Mouse (Mus musculus): ENCODE data around the gene Gcgr.

Gene Gcgr

DNA sequence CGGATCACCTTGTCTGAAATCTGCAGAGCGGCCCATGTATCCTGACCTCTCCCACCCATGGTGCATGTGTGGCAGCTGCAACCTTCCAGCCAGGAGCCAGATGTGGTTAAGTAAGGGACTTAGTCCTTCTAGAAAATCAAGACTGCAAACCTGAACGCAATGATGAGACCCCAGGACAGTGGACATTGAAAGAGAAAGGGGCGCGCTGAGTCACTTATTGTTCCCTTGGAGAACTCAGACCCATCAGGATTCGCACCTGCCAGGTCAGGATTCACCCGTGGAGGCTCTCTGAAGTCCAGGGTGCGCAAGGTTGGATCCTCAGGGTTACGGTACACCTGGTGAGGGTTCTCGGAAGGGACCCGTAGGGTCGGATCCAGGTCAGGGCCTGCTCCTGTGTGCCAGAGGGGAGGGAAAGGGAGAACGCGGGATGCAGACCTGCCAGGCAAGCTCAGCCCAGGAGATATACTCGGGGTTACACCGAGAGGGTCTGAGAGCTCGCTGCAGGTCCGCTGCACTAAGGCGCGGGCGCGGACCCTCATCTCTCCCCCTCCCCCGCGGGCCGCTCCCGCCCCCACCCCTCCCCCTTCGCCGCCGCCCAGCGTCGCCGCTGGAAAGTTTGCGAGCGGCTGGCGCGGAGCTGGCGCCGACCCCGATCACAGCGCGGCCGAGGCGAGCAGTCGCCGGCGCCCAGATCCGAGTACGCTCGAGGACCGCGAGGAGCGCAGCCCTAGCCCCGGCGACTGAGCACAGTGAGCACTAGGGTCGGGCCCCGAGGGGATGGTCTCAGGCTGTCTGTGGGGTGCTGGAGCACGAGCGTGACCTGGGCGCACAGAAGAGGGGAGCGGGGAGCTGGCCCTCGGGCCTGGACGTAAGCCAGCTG is at the start of gene Gcgr:
Gcgr (plus strand) TSS at position 615 of the 880 bp plus-strand sequence.
- no peak for DNase-seq (ENCODE audit: low spot score)

DNA sequence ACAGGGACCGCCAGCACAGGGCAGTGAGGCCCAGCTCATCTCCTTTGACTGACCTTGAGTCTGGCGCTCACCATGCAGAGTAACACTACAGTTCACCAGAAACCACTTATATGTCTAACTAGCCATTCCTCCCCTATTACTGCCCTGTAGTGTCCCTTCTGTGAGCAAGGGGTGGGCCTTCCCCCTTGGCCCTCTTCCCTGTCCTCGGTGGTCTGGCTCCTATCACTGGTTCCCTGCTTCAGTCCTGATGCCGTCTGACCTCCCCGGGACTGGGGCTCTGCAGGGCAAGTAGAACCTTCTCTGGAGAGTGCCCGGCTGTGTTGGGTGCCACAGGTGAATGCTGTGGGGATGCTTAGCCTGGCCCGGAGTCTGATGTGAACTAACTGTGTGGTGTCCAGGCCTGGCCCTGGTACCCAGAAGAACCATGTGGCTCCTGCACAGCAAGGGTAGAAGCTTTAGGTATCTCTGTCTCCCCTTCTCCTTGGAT is 47.0 kb upstream of the Gcgr start:
- no peak for DNase-seq (ENCODE audit: low spot score)

DNA sequence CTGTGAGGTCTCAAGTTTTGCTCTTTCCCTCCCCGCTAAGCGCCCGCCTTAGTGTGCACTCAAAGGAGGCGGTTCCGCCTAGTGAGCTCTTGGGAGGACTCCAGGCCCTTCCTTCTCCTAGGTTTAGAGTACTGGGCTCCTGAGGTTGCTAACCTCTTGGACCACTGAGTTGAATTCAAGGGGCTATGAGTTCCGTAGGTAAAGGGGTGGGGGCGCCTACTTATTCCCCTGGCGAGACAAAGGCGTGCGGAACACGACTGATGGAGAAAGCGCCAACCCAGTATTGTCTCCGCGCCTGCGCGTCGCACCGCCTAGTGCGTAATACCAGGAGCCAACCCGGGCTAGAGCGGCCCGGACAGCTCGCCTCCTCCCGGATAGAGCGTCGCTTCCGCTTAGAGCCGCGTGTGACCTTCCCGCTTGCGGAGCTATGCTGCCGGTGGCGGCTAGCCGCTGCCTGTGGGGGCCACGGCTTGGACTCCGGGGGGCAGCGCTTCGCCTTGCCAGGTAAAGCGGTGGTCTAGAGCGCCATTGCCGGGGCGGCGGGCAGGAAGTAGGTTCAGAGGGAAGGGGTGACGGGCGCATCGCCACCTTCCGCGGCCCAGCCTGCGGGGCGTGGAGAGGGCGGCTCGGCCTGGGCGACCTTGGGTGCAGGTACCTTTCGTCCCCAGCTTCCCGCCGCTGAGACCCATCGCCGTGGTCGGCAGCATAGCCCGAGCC is 46.1 kb upstream of the Gcgr start, which contains the start of gene Mrpl12:
Mrpl12 (plus strand) TSS at position 349 of the 717 bp plus-strand sequence.
- peak; percentile 87 for DNase-seq (ENCODE audit: low spot score)

DNA sequence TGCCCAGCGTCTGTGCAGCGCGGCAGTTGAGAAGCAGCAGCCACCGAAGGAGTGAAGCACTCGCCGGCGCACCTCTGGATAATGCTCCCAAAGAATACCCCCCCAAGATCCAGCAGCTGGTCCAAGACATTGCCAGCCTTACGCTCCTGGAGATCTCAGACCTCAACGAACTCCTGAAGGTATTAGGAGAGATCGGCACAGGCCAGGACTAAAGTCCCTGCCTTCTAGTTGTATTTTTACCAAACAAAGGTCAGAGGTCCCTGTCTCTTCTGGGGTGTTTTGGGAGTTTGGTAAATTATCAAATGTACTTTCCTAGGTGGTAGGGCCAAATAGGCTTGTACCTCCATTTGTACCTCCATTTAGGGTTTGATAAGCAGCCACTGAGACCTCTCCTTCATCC is 45.2 kb upstream of the Gcgr start:
- no peak for DNase-seq (ENCODE audit: low spot score)

DNA sequence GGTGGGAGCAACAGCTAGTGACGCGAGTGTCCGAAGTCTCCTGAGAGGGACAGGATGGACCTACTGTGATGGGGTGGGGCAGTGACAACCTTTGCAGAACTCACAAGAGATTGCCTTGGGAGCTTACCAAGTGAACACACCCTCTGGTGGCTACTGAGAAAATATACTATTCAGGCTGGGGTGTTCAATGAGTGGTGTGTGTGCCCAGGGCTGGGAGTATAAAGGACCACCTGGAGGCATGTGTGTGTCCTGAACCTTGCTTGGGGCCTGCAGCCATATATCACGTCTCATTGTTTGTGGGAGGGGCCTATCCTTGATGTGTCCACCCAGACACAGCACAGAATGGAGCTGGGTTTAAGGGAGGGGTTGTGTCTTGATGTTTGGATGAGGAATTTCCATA is 42.0 kb upstream of the Gcgr start:
- no peak for DNase-seq (ENCODE audit: low spot score)

DNA sequence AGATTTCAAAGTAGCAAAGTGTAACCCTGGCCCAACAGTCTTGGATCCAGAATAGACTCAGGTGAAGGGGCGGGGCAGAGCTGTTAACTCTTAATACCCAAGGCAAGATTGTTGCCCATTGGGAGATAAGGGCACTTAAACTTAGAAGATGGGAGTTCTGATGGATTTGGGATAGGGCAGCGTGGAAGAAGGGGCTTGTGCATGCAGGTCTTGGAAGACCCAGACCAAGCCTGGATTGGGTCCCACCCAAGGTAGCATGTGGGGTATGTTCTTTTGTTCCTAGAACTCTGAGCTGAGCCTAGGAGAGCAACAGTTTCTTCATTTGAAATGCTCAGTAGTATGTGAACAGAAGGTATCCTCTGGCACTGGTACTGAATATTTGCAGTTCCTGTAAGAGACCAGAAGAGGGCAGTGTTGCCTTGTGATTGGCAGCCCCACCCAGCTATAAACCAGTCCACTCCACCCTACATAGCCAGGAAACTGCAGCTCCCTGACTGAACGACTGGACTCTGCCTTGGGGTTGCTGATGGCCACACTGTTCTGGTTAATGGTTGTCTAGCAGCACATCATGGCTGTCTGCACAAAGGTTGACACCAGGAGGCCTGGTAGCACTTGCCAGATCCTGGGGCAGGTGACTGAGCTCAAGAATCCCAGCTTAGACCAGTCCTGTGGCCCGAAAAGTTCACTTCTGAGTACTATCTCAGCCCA is 41.3 kb upstream of the Gcgr start:
- DNase-seq (ENCODE audit: low spot score): peak; percentile 75

DNA sequence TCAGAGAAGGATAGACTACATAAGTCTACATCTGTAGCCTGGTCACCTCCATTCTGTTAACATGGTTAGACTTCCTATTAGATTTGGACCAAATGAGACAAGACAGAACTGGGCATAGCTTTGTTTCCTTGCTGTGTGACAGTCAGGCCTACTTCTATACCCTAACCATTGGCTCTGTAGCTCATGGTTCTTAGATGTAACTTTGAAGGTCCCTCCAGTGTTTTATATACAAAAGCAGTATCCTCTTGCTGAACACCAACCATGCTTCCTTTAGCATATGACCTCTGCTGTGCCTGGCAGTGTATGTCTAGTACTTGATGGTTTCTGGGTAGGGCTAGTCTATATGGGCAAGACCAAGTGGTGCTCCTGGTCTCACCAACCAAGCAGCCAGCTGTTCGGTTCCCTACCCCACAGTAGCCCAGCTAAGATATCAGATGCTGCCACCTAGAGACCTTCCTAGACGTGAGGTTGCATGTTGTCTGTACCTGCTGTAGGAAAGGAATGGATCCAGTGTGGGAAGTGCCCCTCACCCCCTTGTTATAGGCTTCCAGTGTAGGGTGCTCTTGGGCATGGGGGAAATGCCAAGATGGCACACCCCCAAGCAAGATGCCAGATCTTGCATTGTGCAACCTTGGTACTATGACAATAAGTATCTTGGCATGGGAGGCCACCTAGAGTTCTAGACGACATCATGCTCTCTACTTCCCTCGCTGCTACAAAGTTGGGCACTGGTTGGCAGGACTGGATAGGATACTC is 40.0 kb upstream of the Gcgr start:
- DNase-seq (ENCODE audit: low spot score): no peak

DNA sequence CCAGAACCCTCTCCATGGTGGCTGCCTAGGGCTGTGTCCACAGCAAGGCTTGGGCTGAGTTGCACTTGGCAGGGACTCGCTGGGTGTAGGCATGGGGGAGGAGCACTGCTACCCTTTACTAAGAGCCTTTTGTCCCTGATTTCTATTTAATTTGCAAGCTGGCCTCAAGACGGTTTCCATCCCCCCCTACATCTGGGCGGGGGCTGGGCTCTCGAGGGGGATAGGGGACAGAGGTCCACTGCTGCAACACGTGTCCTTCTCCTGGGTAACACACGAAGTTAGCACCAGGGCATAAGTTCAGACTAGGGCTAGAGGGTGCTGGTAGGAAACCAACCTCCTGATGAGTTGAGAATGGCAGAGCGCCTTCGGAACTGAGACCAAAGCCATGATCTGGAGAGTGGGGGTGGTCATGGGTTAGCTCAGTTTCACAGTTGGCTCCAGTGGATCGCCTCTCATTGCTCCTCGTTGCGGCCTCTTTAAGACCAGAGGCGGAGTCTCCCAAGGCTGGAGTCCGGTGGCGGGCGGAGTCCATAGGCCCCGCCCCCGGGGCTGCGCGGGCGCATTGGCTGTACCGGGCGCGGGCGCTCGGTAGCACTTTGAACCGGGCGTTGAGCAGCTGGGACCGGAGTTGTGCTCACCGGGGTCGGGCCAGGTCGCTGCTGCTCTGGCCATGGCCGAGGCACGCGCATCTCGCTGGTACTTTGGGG is 39.0 kb upstream of the Gcgr start, which contains the start of gene Slc25a10:
Slc25a10 (plus strand) TSS at position 524 of the 707 bp plus-strand sequence.
- peak; percentile 43 for DNase-seq (ENCODE audit: low spot score)

DNA sequence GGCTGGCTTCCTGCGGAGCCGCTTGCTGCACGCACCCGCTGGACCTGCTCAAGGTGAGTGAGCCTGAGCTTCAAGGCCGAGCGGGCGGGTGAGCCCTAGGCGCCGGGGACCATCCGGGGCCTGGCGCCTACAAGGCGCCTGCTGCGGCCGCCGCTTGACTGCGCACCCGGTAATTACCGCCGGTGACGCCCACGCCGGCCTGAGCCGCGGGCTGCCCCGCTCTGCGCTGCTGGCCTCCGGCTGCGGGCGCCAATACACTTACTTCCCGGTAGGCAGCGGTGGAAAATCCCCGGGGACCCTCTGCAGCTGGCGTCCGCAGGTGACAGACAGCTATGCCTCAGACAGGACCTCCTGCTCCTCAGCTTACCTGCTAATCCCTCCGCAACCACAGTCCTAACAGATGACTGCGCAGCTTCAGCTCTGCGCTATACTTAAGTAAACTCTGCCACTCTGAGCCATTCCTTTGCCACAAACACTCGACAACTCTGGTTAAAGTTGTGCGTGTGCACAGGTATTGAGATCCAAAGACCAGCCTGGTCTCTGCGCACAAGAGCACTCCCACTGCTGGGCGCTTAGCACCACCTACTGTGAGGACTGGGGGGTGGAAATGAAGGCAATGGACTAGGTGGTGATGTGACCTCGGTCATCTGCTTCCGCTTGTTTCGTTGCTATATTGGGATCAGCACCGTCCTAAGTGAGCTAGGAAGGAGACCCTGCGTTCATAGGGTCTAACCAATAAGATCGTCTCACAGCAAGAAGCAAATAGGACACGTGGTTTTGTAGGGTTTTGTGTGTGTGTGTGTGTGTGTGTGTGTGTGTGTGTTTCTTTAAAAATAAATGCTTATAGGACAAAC is 38.2 kb upstream of the Gcgr start:
- peak; percentile 38 for DNase-seq (ENCODE audit: low spot score)

DNA sequence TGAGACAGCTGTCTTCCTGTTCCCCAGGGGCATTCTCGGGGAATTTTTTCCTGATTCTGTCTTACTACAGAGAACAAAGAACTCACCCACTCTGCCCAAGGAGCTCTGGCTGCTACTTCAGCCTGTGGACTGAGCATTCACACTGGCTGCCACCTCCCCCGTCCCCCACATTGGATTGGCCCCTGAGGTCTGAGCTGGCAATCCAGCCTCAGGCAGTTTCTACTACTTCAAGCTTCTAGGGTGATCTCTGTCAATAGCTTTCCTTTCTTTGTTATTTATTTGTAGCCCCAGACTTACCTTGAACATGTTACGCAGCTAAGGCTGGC is 37.7 kb upstream of the Gcgr start:
- no peak for DNase-seq (ENCODE audit: low spot score)

DNA sequence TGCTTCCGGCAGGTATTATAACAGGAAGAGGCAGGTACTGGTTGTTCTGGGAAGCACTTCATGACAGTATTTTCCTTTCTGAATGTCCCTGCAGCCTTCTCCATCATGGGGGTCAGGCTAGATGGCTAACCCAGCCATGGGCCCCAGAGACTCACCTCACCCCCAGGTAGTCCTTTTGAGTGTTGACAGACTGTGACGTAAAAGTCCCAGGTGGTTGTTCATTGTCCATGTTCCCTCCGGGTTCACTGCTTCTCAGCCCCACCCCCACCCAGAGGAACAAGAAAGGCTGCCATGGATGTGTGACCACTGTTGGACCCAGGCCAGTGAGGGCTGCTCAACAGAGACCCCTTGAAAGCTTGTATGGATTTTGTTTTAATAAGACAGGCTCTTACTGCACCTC is 37.1 kb upstream of the Gcgr start:
- DNase-seq (ENCODE audit: low spot score): no peak

DNA sequence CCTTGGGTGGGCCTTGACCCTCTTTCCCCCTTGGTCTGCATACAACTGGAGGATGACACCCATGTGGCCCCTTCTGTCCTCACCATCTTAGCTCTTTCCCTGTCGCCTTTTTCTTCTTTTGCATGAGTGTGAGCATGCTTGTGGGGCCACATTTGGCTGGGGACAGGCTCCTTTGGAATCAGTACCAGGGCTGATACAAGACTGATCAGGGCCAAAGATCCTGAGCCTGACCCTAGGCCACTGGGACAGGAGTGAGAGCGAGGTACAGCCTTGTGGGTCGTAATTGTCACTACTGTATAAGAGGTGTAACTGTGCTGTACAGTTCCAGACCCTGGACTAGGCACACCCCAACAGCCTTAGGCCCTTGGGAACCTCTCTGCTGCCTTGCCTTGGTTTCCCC is 36.6 kb upstream of the Gcgr start:
- DNase-seq (ENCODE audit: low spot score): no peak

DNA sequence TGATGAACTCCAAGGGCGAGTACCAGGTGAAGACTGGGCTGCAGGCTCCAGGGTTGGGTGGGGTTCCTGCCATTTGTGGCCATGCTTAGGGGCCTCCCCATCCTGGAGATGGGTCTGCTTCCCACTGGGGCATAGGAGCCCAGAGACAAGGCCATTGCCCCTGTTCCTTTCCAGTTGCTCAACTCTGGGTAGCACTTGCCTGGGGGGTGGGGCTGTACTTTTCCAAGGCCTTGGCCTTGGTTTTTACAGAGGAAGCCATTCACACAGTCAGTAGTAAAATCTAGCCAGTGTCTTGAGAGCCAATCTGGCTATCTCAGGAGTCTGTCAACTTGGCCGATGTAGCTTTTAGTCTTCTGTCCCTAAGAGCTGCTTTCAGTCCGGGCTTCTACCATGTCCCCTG is 33.1 kb upstream of the Gcgr start:
- no peak for DNase-seq (ENCODE audit: low spot score)

DNA sequence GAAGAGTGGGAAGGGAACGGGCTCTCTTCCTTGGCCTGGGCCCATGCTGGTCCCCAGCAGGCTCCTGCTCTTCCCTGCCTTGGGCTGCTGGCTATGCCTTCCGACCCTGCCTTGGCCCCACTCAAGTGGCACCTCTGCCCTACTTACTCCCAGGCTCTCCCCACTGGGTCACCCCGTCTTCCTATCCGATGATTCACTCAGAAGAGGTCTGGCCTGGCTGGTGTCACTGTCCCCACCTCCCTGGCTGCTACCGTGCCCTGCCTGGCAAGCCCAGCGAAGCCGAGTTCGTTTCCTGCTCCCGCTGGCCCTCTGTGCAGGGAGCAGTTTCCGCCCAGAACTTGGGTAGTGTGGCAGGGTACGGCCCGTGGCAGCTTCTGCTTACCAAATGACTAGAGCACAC is 32.3 kb upstream of the Gcgr start:
- DNase-seq (ENCODE audit: low spot score): no peak

DNA sequence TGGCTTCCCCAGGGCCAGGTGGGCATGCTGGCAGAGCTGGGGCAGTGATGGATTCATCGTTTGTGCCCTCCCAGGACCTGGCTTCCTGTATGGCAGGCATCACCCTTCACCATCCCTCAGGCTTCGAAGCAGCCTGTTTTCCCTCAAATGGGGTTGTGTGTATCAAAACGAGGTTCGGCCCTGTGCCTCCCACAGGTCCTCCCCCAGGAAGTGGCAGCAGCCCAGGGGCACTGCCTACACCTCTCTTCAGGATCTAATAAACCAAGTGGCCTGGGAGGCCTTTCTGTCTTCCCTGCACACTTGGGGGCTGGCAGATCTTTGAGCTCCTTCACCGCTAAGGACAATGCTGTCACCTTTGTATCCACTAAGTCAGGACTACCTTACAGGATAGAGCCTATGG is 31.6 kb upstream of the Gcgr start:
- DNase-seq (ENCODE audit: low spot score): no peak

DNA sequence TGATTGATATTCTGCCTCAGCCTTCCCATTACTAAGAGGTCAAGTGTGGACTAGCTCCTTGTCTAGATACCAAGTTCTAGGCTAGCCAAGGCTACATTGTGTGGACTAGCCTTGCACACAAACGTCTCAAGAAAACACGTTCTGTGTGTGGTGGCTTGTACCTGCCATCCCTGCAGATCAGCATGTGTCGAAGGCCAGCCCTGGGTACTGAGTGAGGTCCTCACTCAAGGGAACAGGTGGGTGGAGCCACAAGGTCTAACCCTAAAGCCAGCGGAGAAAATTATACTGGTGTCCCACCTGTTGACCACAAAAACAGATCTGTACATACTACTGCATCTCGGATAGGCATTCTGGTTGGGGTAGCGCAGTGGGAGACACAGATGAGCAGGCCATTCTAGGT is 30.6 kb upstream of the Gcgr start:
- DNase-seq (ENCODE audit: low spot score): no peak

DNA sequence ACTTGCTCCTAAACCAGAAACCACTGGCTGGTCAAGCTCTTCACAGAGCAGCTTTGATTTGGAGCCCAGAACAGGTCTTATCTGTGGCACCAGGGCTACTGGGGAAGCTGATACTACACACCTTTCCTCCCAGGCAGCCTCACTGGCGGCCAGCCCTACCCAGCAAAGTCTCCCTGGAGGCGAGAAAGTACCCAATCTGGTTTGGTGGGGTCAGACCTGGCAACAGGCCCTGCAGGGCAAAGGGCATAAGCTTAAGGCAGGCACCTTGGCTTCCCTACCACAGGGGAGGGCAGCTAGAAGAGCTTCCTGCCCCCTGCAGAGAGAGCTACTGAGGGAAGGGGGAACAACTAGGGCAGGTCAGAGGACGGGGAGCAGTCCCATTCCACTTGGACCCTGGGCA is 30.1 kb upstream of the Gcgr start:
- no peak for DNase-seq (ENCODE audit: low spot score)

DNA sequence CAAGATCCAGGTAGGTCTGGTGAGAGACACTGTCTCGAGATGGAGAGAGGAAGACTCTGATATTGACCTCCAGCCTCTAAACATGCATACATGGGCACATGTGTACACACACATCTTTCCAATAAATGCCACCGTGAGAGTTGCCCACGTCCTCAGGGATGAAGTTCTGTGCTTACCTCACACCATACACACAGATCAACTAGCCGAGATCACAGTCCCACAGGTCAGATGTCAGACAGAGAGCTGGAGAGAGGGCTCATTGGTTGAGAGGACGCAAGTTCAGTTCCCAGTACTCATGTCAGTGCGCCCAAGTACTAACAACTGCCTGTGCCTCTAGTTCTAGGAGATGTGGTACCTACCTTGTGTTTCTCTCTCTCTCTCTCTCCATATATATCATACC is 29.5 kb upstream of the Gcgr start:
- no peak for DNase-seq (ENCODE audit: low spot score)

DNA sequence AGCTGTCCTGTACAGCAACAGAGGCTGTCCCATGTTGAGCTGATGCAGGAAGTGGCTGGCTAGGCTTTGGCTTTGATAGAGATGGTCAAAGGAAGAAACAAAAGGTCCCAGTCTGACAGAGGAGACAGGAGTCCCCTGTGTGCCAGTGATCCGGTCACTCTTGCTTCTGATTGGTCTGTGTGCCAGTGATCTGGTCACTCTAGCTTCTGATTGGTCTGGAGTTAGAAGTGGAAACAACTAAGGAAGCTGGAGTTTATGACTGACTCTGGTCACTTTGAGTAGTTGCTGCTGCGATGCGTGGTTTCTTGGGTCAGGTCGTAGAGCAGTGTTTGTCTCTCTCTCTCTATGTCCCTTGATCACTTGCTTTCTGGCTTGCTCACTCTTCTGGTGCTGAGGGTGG is 28.8 kb upstream of the Gcgr start:
- no peak for DNase-seq (ENCODE audit: low spot score)

DNA sequence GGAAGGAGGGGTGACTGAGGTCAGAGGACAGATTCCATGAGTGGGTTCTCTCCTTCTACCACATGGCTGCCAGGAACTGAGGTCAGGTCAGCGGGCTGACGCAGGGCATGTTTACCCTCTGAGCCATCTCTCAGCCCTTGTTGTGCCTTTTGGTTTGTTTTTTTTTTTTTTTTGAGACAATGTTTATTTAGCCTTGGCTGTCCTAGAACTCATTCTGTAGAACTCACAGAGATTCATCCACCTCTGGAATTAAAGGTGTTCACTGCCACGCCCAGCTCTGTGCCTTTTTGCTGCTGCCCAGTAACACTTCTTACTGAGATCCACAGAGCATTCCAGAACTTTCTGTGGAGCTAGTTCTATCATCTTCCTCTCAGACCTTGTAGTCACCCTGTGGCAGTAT is 24.8 kb upstream of the Gcgr start:
- no peak for DNase-seq (ENCODE audit: low spot score)

Data from T-cell, adult 2 months (primary cell).